8 mouse cellular contexts compared by ENCODE assay signal in genomic region chr13:23488400-23489322, GRCm38 (mm10). TPM values are rescaled to one million over a fixed set of nuclear protein-coding genes. Genes with fewer than 3 reads are reported as not detected.
DNase-seq lines count a peak whose midpoint lies in the region; ATAC-seq and TF ChIP-seq lines count a peak whose summit lies in the region.

TSS of gene Btn2a2 (minus strand) at chr13:23488857.

- H3K4me3 ChIP-seq in G1E (ENCODE audit: low read depth, low read length) = no peak within 1 kb of the TSS; the same call in 1 of the 2 replicates
- H3K4me3 ChIP-seq in hindbrain, embryonic 10.5 days = peak within 1 kb of the TSS; percentile 49
- peak within 1 kb of the TSS; percentile 54 for H3K4me3 ChIP-seq in layer of hippocampus, adult 2 months
- H3K4me3 ChIP-seq in liver, postnatal 0 days (ENCODE audit: low read depth, low read length) = 0 out of 2 replicates have a peak within 1 kb of the TSS, but pooled peaks have one; percentile 10

- no peaks in the 10 kb centered on the region for H3K36me3 ChIP-seq in G1E (replicated peaks)
- H3K36me3 ChIP-seq in hindbrain, embryonic 10.5 days = no peaks in the 10 kb centered on the region
- no peaks in the 10 kb centered on the region for H3K36me3 ChIP-seq in liver, postnatal 0 days (replicated peaks; ENCODE audit: insufficient read depth, low read length)

- ATAC-seq in G1E (ENCODE audit: extremely low read depth, insufficient number of reproducible peaks, low FRiP score, poor library complexity, severe bottlenecking) = peak; percentile 84
- peak; percentile 85 for ATAC-seq in liver, postnatal 0 days
- peak; percentile 86 for ATAC-seq in neutrophil, adult 5-6 weeks (ENCODE audit: extremely low read depth, insufficient number of reproducible peaks, low FRiP score, poor library complexity, severe bottlenecking)

- TF ChIP-seq CTCF in G1E (IDR thresholded peaks at IDR 0.05; ENCODE audit: low read depth, low read length) = no peak
- 0 out of 2 replicates have a peak, but pooled peaks have one; percentile 14 for TF ChIP-seq CTCF in layer of hippocampus, adult 2 months (conservative IDR thresholded peaks at IDR 0.05)
- no peak for TF ChIP-seq CTCF in liver, postnatal 0 days (IDR thresholded peaks at IDR 0.05; ENCODE audit: low read depth)

- peak within 1 kb of the TSS; percentile 64 for H3K27ac ChIP-seq in hindbrain, embryonic 10.5 days
- no peak within 1 kb of the TSS for H3K27ac ChIP-seq in layer of hippocampus, adult 2 months
- H3K27ac ChIP-seq in liver, postnatal 0 days (ENCODE audit: low read depth) = no peak within 1 kb of the TSS

- peaks cover 35% of the 10 kb centered on the region for H3K27me3 ChIP-seq in G1E (ENCODE audit: insufficient read depth, low read length)
- H3K27me3 ChIP-seq in hindbrain, embryonic 10.5 days (ENCODE audit: insufficient read depth, poor library complexity, severe bottlenecking) = peaks cover 12% of the 10 kb centered on the region; the same call in 1 of the 2 replicates
- 0 out of 2 replicates have a peak, but pooled peaks cover 5% of the 10 kb centered on the region for H3K27me3 ChIP-seq in liver, postnatal 0 days (ENCODE audit: insufficient read depth, low read length)

- no peak for DNase-seq in G1E (ENCODE audit: low spot score)
- DNase-seq in cerebellum, adult 11-12 months = peak; percentile 27
- peak; percentile 87 for DNase-seq in forelimb bud, embryonic 11.5 days (ENCODE audit: low read depth, low spot score)
- DNase-seq in hindbrain, embryonic 10.5 days (ENCODE audit: low spot score) = peak; percentile 64
- DNase-seq in layer of hippocampus, adult 2 months (ENCODE audit: low spot score in 2 of 2) = peak; percentile 68 to 76
- peak; percentile 53 for DNase-seq in liver, postnatal 0 days
- DNase-seq in thymus, postnatal 4 days = peak; percentile 61

- no peaks in the 10 kb centered on the region for H3K9me3 ChIP-seq in G1E (replicated peaks)
- no peaks in the 10 kb centered on the region for H3K9me3 ChIP-seq in hindbrain, embryonic 10.5 days
- no peaks in the 10 kb centered on the region for H3K9me3 ChIP-seq in liver, postnatal 0 days (ENCODE audit: low read length)

- H3K4me2 ChIP-seq in liver, postnatal 0 days (ENCODE audit: low read depth, low read length) = peak within 1 kb of the TSS; percentile 55

- 11% methylated on average over 14 of the region's 14 CpGs for WGBS in hindbrain, embryonic 10.5 days
- 5% methylated on average over 13 of the region's 14 CpGs for WGBS in liver, postnatal 0 days (ENCODE audit: insufficient replicate concordance)

- no peak within 1 kb of the TSS for H3K9ac ChIP-seq in liver, postnatal 0 days (replicated peaks)

- no peak for TF ChIP-seq EP300 in liver, postnatal 0 days (IDR thresholded peaks at IDR 0.05; ENCODE audit: low read depth)

- H3K4me1 ChIP-seq in G1E (ENCODE audit: insufficient read depth, low read depth, low read length) = peaks cover 30% of the 10 kb centered on the region
- peaks cover 30% of the 10 kb centered on the region for H3K4me1 ChIP-seq in hindbrain, embryonic 10.5 days (replicated peaks)
- peaks cover 10% of the 10 kb centered on the region for H3K4me1 ChIP-seq in liver, postnatal 0 days (ENCODE audit: insufficient read depth)

RNA-seq across cellular contexts. Expression of gene Btn2a2, which starts in this region (rescaled TPM):
- not detected in 2 replicates for total RNA-seq in G1E (2014; fragmentation: Nextera tagmentation)
- 0.06 and 0.22 TPM in 2 replicates for total RNA-seq in G1E (2017)
- not detected in 2 replicates for polyA plus RNA-seq in G1E (2012)
- polyA plus RNA-seq in hindbrain, embryonic 10.5 days (2016; fragmentation: Nextera tagmentation; extraction: Ambion mirVana) = 0.29 and 0.35 TPM in 2 replicates
- total RNA-seq in layer of hippocampus, adult 2 months (2021) = under 1 TPM; 0.49 to 0.52 TPM
- not detected in 2 replicates for polyA plus RNA-seq in liver, postnatal 0 days (2015; fragmentation: Nextera tagmentation; extraction: Ambion mirVana)
- total RNA-seq in neutrophil, adult 5-6 weeks (2017) = 0.25 and 0.58 TPM in 2 replicates

Comparison
In these comparisons a context has a peak if more than half of its experiments do, and no peak if none do; other contexts are left out.
1. Peak in ATAC-seq in G1E; RNA of the gene not detected or under 1 TPM.
2. Peak in DNase-seq, H3K4me3 ChIP-seq and H3K27ac ChIP-seq in hindbrain, embryonic 10.5 days; RNA of the gene not detected or under 1 TPM.
3. Peak in DNase-seq and H3K4me3 ChIP-seq in layer of hippocampus, adult 2 months; RNA of the gene not detected or under 1 TPM.
4. Peak in DNase-seq, ATAC-seq, H3K4me3 ChIP-seq and H3K4me2 ChIP-seq in liver, postnatal 0 days; RNA of the gene not detected or under 1 TPM.
5. Peak in ATAC-seq in neutrophil, adult 5-6 weeks; RNA of the gene not detected or under 1 TPM.